Mouse (Mus musculus): ENCODE data around the gene Nfib. TPM values are rescaled to one million over a fixed set of nuclear protein-coding genes. Genes with fewer than 3 reads are reported as not detected.
A peak's percentile ranks its signal among the peaks of the same experiment; 100 is the strongest.

Gene Nfib
- total RNA-seq, 2 experiments from 2014 or later: 118 to 124 TPM

GRCm38 (mm10) chr4:82635118-82635517, 70.4 kb downstream of the Nfib start:
- no peak for DNase-seq (ENCODE audit: low spot score in 2 of 2)

- DNase-seq (ENCODE audit: low spot score in 2 of 2): no peak
Observed at GRCm38 (mm10) chr4:82634365-82634764, 71.2 kb downstream of the Nfib start.

- DNase-seq (ENCODE audit: low spot score in 2 of 2): no peak
Observed at GRCm38 (mm10) chr4:82624285-82625045, 81.1 kb downstream of the Nfib start.

DNA sequence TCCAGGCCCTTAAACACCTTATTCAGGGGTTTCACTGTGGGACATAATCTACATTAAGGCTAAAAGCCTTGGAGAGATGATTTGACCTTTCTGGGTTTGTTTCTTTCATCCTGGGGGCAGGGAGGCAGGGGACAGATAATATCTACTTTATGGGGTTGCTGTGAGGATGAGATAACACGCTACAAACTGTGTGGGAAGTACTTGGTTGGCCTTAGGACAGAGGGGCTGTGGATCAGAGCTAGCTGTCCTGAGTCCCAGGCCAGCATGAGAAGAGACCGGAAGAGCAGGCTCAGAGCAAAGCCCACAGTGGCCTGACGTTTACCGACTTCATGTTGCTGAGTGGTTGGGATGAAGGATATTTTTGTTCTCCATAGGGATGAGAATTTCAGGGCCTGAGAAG, 81.7 kb downstream of the Nfib start:
- no peak for DNase-seq (ENCODE audit: low spot score in 2 of 2)

GRCm38 (mm10) chr4:82623081-82623538, 82.4 kb downstream of the Nfib start:
- DNase-seq (ENCODE audit: low spot score in 2 of 2): no peak

DNA sequence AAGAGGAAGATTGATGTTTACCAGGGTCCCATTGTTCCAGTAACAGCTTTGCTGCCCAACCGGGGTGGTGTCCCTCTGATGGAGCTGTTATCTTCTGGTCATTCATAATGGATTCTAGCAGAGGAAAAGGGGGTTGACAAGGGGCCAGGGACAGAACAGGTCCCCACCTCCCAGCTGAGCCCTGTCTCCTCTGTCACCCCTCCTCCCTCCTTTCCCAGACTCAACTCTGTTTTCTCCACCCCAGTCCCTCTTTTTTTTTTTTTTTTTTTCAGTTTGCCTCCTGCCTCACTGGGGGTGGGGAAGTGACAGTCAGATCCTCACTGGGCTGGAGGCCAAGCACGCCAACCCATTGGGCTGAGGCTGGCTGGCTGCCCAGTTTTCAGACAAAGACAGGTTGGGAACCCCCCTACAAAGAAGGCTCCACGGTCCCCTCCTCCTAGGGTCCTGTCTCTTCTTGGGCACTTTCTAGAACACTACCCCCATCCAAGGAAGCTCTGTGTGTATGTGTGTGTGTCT, 83.2 kb downstream of the Nfib start:
- DNase-seq (ENCODE audit: low spot score in 2 of 2): peak in 1 of 2 experiments; percentile 40

DNA sequence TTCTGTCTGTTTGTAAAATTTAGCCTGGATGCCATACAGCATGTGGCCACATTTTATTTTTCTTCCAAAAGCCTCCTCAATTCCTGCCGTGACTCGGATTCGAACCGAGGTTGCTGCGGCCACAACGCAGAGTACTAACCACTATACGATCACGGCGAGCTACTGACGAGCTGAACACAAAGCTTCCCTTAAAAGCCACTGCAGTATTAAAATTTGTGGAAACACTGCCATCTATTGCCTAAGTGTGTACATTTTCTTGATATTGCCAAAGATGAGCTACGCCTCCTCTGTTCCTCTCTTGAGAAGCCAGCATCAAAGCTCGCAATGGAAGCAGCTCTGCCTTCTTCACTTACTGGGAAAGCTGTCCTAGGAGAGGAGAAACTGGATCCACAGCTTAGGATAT, 86.0 kb downstream of the Nfib start:
- DNase-seq (ENCODE audit: low spot score in 2 of 2): no peak

- no peak for DNase-seq (ENCODE audit: low spot score in 2 of 2)
Observed at GRCm38 (mm10) chr4:82619003-82619402, 86.5 kb downstream of the Nfib start.

DNA sequence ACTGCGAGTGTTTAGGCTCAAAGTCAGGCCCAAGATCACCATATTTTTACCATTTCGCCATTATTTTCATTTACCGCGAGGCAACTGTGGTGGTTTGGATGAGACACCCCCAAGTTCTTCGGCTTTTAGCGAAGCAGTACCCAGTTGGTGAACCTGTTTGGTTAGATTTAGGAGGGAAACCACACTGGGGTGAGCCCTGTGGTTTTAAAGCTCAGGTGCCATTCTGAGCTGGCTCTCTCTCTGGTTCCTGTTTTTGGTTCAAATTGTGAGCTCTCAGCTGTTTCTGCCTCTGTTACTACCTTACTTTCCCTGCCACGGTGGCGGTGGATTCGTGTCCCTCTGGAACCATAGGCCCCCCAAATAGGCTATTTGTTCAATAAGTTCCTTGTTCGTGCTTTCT, 88.3 kb downstream of the Nfib start:
- no peak for DNase-seq (ENCODE audit: low spot score in 2 of 2)

- no peak for DNase-seq (ENCODE audit: low spot score in 2 of 2)
Observed at GRCm38 (mm10) chr4:82615712-82616111, 89.8 kb downstream of the Nfib start.

GRCm38 (mm10) chr4:82614466-82614805, 91.1 kb downstream of the Nfib start:
- no peak for DNase-seq (ENCODE audit: low spot score in 2 of 2)

GRCm38 (mm10) chr4:82613606-82614465, 91.7 kb downstream of the Nfib start:
- DNase-seq (ENCODE audit: low spot score in 2 of 2): no peak

GRCm38 (mm10) chr4:82609676-82610075, 95.9 kb downstream of the Nfib start:
- DNase-seq (ENCODE audit: low spot score in 2 of 2): no peak

DNA sequence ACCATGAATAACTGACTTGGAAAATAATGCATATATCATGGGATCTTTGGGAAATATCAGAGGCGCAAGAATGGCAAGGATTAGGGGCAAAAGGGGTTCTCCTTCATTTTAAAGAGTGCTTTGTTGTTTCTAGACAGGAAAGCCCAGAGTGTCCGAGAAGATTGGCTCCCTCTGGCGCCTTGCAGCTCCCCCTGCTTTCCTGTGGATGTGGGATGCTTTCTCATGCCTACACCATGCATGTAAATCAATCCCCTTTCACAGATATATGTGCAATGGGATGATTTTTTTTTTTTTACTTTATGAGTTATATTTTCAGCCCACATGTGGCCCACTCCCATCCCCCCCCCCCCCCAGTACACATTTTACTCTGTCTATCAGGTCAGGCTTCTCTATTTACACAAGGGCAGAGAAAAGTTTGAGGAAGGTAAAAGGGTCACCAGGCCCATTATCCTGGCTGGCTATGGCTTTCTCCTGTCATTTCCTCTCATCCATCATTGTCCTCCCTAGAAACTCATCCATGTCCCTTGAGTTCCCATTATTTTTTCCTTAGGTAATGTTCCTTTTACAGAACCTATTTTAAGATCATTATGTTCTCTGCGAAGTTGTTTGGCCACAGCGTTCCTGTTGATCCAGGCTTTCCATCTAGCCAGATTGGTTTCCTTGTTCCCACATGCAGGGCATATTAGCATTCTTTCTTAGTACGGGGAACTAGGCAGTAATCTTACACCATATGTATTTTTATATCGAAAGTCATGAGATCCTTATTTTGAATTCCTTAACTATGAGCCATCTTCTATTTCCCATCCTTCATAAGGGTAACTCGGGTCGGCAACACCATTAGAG, 96.6 kb downstream of the Nfib start:
- DNase-seq (ENCODE audit: low spot score in 2 of 2): no peak

- DNase-seq (ENCODE audit: low spot score in 2 of 2): no peak
Observed at GRCm38 (mm10) chr4:82607266-82607665, 98.3 kb downstream of the Nfib start.

DNA sequence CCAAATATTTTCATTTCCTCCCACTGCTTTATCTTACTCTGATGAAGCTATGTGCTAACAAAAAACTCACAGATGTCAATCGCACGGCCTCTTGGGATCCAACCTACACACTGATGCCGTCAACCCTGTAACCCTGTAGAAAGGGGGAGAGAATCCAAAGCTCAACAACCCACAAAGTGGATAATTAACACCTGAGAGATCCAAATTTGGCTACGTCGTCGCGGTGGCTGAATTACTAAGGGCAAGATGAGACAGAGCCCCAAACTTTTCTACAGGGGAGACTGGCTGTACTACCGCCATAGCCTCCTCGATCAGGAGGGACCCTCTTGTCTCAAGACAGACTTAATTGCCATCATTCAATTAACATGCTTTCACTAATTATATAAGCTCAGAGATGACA, 99.2 kb downstream of the Nfib start:
- no peak for DNase-seq (ENCODE audit: low spot score in 2 of 2)

- DNase-seq (ENCODE audit: low spot score in 2 of 2): no peak
Observed at GRCm38 (mm10) chr4:82605034-82605784, 100.3 kb downstream of the Nfib start.

DNA sequence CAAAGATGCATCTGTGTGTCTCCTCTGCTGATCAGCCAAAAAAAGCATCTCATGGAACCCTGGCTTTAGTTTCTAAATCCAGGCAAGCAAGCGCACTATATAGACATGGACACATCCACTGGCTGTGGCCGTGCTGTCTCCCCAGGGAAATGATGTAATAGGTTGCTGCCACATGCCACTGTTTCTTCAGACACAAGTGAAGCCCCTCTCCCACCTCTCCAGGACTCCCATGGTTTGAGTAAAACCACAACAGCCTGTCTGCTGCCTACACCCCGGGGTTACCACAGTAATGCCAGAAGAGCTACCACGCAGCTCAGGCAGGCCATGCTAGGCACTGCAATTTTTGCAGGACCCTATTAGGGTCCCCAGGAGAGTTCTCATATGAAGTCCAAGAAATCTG, 101.0 kb downstream of the Nfib start:
- DNase-seq (ENCODE audit: low spot score in 2 of 2): no peak

- DNase-seq (ENCODE audit: low spot score in 2 of 2): no peak
Observed at GRCm38 (mm10) chr4:82600636-82601035, 104.9 kb downstream of the Nfib start.

- no peak for DNase-seq (ENCODE audit: low spot score in 2 of 2)
Observed at GRCm38 (mm10) chr4:82598436-82598835, 107.1 kb downstream of the Nfib start.
